Mouse (Mus musculus): ENCODE results near the gene Ncoa5.

GRCm38 (mm10) chr2:165073381-165073781 lies 38.7 kb upstream of the Ncoa5 start:
- TF ChIP-seq CTCF (IDR thresholded peaks at IDR 0.05; ENCODE audit: low read depth): no peak
- TF ChIP-seq EP300 (IDR thresholded peaks at IDR 0.05; ENCODE audit: low read depth): no peak

Data from liver, postnatal 0 days (tissue).